ENCODE assay signal across 8 mouse cellular contexts in the genomic region with DNA sequence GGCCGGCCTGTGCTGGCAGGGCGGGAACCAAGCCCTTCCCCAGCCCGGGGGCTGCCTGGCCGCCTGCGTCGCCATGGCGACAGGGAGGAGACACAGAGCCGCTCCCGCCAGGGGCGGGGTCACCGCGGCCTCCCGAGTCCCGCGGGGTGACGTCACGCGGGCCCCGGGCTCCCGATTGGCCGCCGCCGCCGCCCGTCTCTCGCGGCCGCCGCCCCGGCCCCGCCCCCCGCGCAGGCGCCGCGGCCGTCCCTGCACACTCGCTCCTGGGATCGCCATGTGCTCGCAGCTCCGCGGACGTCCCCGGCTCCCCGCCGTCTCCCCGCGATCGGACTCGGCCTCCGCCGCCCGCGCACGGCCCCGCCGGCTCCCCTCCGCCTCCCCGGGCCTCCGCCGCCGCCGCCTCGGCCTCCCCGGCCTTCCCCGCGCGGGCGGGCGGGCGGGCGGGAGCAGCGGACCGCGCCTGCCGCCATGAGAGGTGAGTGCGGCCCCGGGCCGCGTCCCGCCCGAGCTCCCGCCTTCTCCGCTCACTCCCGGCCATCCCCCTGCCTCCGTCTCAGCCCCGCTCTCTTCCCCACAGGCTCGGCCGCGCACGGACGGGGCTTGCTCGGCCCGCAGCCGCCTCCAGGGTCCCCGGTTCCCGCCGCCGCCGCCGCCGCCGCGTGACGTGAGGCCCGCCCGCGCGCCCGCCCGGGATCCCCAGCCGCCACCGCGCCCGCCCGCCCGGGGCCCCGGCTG. TPM values are rescaled to one million over a fixed set of nuclear protein-coding genes. Genes with fewer than 3 reads are reported as not detected.
DNase-seq lines count a peak whose midpoint lies in the region; ATAC-seq and TF ChIP-seq lines count a peak whose summit lies in the region.
"Not testable (repeated sequence)": the region's sequence is repeated elsewhere in the genome, so short reads cannot be mapped to it uniquely, and the experiment has no call there.

A gene (plus strand): TSS at position 644 of the 735 bp plus-strand sequence.

- peak within 1 kb of the TSS; percentile 84 for H3K4me3 ChIP-seq in bone marrow macrophage, adult 2 months (ENCODE audit: insufficient read depth, low read length)
- H3K4me3 ChIP-seq in embryonic facial prominence, embryonic 15.5 days (replicated peaks): peak within 1 kb of the TSS; percentile 48
- H3K4me3 ChIP-seq in kidney, embryonic 14.5 days (ENCODE audit: low read length): peak within 1 kb of the TSS; percentile 50

- peak; percentile 87 for ATAC-seq in embryonic facial prominence, embryonic 15.5 days (ENCODE audit: insufficient number of reproducible peaks, low FRiP score, low TSS enrichment, low read depth)
- ATAC-seq in kidney, embryonic 14.5 days (ENCODE audit: low FRiP score, low TSS enrichment): peak; percentile 91
- ATAC-seq in monocyte, adult 5-6 weeks (replicated peaks; ENCODE audit: insufficient number of reproducible peaks, low FRiP score, low TSS enrichment, poor library complexity, severe bottlenecking): peak; percentile 19; the same call in 1 of the 2 replicates

- not testable (repeated sequence) for H3K4me1 ChIP-seq in bone marrow macrophage, adult 2 months (ENCODE audit: control insufficient read depth, insufficient read depth, low read length); embryonic facial prominence, embryonic 15.5 days; kidney, embryonic 14.5 days (ENCODE audit: control insufficient read depth, insufficient read depth, low read length)

- peaks cover 22% of the 10 kb centered on the region for H3K9me3 ChIP-seq in embryonic facial prominence, embryonic 15.5 days (replicated peaks)
- peaks cover 41% of the 10 kb centered on the region for H3K9me3 ChIP-seq in kidney, embryonic 14.5 days (ENCODE audit: control insufficient read depth, low read length)

- peak within 1 kb of the TSS; percentile 79 for H3K27ac ChIP-seq in bone marrow macrophage, adult 2 months (ENCODE audit: insufficient read depth, low read depth, low read length)
- H3K27ac ChIP-seq in embryonic facial prominence, embryonic 15.5 days (replicated peaks): peak within 1 kb of the TSS; percentile 69
- peak within 1 kb of the TSS; percentile 73 for H3K27ac ChIP-seq in kidney, embryonic 14.5 days (ENCODE audit: low read depth, low read length)

- TF ChIP-seq CTCF in bone marrow macrophage, adult 2 months (IDR thresholded peaks at IDR 0.05; ENCODE audit: low read depth, low read length): not testable (repeated sequence)

- 0 out of 2 replicates have a peak within 1 kb of the TSS, but pooled peaks have one; percentile 0 for H3K4me2 ChIP-seq in embryonic facial prominence, embryonic 15.5 days (replicated peaks)
- H3K4me2 ChIP-seq in kidney, embryonic 14.5 days (replicated peaks; ENCODE audit: low read depth, low read length): peak within 1 kb of the TSS; percentile 27

- 63% methylated on average over 117 of the region's 118 CpGs for WGBS in embryonic facial prominence, embryonic 15.5 days
- WGBS in kidney, embryonic 14.5 days: 67% methylated on average over 115 of the region's 118 CpGs

- not testable (repeated sequence) for H3K36me3 ChIP-seq in embryonic facial prominence, embryonic 15.5 days
- peaks cover 14% of the 10 kb centered on the region for H3K36me3 ChIP-seq in kidney, embryonic 14.5 days (ENCODE audit: control insufficient read depth, insufficient read depth, low read length)

- peak; percentile 96 to 100 for DNase-seq in B cell, adult 2 months
- peak; percentile 92 to 99 for DNase-seq in heart, adult 9 months (ENCODE audit: low spot score in 2 of 2)
- DNase-seq in liver: peak; percentile 89
- DNase-seq in spleen, postnatal 36 days (ENCODE audit: low spot score in 2 of 2): peak; percentile 95 to 97

- not testable (repeated sequence) for H3K27me3 ChIP-seq in embryonic facial prominence, embryonic 15.5 days; kidney, embryonic 14.5 days (ENCODE audit: control insufficient read depth, insufficient read depth, low read length)

- TF ChIP-seq POLR2A in bone marrow macrophage, adult 2 months (IDR thresholded peaks at IDR 0.05; ENCODE audit: borderline replicate concordance, low read depth, low read length): not testable (repeated sequence)

- peak within 1 kb of the TSS; percentile 44 for H3K9ac ChIP-seq in embryonic facial prominence, embryonic 15.5 days
- peak within 1 kb of the TSS; percentile 82 for H3K9ac ChIP-seq in kidney, embryonic 14.5 days (ENCODE audit: low read depth, low read length)

RNA-seq across cellular contexts. Expression of the gene that starts here (rescaled TPM):
- polyA plus RNA-seq in bone marrow macrophage, adult 2 months (2012; ENCODE audit: insufficient read depth, insufficient read length, missing spikeins): 94.6 and 113 TPM in 2 replicates
- 190 and 192 TPM in 2 replicates for polyA plus RNA-seq in embryonic facial prominence, embryonic 15.5 days (2015; fragmentation: Nextera tagmentation; extraction: Ambion mirVana)
- polyA plus RNA-seq in kidney, embryonic 14.5 days (2014; fragmentation: Nextera tagmentation; extraction: Ambion mirVana): 279 and 362 TPM in 2 replicates
- total RNA-seq in monocyte, adult 5-6 weeks (2017): 32.2 to 120 TPM (median 52.2 TPM) in 3 replicates

Comparison
In these comparisons a context has a peak if more than half of its experiments do, and no peak if none do; other contexts are left out.
1. Peak in every context shown above with its lines: DNase-seq, ATAC-seq, H3K4me3 ChIP-seq and H3K27ac ChIP-seq.
2. ATAC-seq: peak in every context shown above with its lines; median percentile 91 in kidney, embryonic 14.5 days; 87 in embryonic facial prominence, embryonic 15.5 days; 19 in monocyte, adult 5-6 weeks.